Mouse (Mus musculus): ENCODE measurements around the gene Gngt2.
A peak's percentile ranks its signal among the peaks of the same experiment; 100 is the strongest.
"Not testable (repeated sequence)": the region's sequence is repeated elsewhere in the genome, so short reads cannot be mapped to it uniquely, and the experiment has no call there.

Gene Gngt2

GRCm38 (mm10) chr11:95840694-95841497 lies 3.9 kb downstream of the Gngt2 start:
- no peak for DNase-seq

DNA sequence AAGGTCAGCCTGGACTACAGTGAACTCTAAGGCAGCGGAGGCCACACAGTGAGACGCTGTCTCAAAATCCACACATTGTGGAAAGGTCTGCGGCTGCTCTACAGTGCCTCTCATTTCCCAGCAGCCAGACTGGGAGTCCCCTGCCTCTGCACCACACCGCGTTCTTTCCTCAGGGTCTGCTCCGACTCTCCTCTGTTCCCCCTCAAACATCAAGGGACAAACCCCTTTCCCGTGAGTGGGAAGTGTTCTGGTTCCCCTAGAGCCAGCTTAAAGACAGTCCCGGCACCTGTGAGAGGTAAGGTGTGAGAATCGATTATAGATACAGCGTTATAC lies 4.4 kb downstream of the Gngt2 start:
- DNase-seq, result peak; percentile 53

GRCm38 (mm10) chr11:95842074-95842681 lies 5.2 kb downstream of the Gngt2 start, which contains the start of gene Abi3:
Abi3 (minus strand) TSS chr11:95842476.
- peak; percentile 86 for DNase-seq

- peak; percentile 41 for DNase-seq
These were observed 5.9 kb downstream of the Gngt2 start for GRCm38 (mm10) chr11:95842953-95843352.

- no peak for DNase-seq
These were observed 6.5 kb downstream of the Gngt2 start for GRCm38 (mm10) chr11:95843421-95843950.

- DNase-seq, result no peak
These were observed 7.9 kb downstream of the Gngt2 start for GRCm38 (mm10) chr11:95844935-95845334.

GRCm38 (mm10) chr11:95850898-95851297 lies 13.9 kb downstream of the Gngt2 start:
- DNase-seq, result no peak

DNA sequence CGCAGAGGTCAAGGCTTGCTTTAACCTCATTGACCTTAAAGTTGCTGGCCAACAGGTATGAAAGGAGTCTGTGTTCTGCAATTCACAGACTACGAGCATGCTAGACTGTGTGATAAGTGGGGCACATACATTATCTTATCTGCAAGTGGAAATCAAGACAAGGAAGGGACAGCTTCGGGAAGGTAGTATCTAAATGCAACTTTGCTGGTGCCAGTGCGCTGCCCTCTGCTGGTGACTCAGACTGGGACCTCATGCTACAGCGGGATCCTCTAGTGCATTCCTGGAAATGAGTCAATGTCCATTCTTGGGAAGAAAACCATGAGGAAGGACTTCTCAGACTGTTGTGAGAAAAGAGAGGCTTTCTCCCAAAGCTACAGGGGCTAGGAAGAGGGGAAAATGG lies 16.7 kb downstream of the Gngt2 start:
- DNase-seq, result peak; percentile 88

DNA sequence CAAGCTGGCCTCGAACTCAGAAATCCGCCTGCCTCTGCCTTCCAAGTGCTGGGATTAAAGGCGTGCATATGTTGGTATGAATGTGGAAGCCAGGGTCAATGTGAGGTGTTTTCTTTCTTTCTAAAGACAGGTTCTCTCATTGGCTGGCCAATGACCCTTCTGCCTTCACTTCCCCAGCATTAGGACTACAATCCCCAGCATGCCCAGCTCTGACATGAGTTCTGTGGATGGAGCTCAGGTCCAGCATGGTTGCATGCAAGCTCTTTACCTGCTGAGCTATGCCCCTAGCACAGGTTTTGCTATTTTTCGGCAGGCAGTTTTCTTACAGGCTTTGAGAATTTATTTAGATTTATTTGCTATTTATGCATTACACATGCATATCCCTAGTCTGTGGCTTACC lies 20.3 kb downstream of the Gngt2 start:
- DNase-seq, result no peak

- no peak for DNase-seq
These were observed 20.9 kb downstream of the Gngt2 start for GRCm38 (mm10) chr11:95857716-95858527.

- peak; percentile 96 for DNase-seq
These were observed 21.8 kb downstream of the Gngt2 start for GRCm38 (mm10) chr11:95858528-95859467.

GRCm38 (mm10) chr11:95859468-95859855 lies 22.4 kb downstream of the Gngt2 start:
- peak; percentile 80 for DNase-seq

DNA sequence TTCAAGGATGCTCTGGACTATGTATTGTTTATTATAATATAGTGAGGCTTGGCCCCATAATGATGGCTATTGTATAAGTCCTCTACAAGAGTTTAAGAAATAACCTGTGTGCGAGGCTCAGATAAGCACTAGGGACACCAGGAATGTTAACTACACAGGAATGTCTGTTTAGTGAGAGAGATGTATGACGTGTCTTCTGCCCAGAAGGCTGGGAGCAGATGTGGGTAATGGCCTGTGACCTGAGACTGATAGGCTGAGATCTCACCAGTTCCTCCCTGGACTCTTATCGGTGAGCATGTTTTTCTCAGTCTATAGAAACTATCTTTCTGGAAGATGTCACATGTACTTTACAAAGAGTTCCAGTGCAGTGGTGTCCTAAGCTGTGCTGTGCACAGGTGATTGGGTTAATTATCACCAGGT lies 23.1 kb downstream of the Gngt2 start:
- DNase-seq, result no peak

GRCm38 (mm10) chr11:95861397-95861796 lies 24.4 kb downstream of the Gngt2 start:
- DNase-seq, result no peak

DNA sequence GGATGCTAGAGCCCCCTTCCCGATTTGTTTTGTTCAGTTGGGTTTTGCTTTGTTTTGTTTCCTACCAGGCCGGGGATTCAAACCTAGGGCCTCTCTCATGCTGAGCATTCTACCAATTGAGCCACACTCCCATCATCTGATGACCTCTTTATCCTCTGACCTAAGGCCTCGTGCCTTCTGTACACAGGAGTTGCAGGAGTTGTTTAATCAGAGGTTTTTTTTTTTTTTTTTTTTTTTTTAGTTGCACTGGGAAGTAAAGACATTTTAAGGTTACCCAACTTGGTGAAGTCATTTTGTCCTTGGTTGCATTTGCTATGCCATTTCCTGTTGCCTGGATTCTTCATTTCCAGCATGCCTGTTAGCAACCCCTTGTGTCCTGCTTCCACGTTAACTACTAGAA lies 32.4 kb downstream of the Gngt2 start:
- DNase-seq, result no peak

DNA sequence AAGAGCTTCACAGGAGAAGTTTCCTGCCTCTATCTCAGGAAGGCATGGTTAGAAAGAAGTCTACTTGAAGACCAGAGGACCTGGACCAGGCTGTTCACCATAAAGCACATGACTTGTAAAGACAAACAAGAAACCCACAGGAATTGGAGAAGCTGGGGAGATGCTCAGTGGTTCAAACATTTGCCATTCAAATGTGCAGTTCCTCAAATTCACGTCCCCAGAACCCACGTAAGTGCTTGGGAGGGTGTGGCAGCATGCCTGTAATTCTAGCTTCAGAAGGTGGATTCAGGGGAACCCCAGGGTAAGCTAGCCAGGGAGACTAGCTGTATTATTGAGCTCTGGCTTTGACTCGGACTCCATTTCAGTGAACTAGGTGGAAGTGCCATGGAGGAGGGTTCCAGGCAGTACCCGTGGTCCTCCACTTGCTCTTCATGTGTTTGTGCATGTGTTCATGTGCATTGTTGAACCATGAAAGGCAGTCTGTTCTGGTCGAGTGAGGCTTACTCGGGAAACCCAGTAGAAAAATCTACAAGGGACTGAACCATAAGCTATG lies 33.0 kb downstream of the Gngt2 start:
- no peak for DNase-seq

DNA sequence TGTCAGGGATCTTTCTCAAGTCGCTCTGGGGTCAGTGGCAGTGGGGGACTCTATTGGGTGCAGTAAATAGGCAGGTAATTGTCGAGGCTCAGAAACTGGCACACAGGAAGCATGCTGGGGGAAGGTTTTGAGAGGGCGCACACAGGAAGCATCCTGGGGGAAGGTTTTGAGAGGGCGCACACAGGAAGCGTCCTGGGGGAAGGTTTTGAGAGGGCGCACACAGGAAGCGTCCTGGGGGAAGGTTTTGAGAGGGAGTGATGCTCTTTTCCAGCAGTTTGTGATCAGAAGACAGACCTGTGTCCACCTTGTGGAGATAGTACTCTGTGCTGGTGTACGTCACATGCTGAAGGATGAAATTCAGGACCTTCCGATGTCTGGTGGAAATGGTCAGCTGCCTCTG lies 38.8 kb downstream of the Gngt2 start:
- DNase-seq, result peak; percentile 50

DNA sequence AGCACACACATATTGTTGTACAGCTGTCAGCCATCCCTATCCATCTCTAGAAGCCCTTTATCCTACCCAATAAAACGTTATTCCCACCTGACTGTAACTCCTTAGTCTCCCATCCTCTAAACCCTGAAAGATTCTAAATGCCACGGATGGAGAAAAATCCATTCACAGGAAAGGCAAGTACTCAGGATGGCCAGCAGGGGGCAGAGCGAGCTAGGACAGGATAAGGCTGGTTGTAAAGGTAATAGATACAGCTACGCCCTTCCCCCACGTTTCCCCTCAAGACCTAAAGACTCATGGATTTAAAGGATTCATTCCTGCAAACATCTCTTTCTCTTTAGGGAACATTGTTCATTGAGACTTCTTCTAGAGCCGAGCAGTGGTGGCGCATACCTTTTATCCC lies 39.3 kb downstream of the Gngt2 start:
- DNase-seq, result peak; percentile 83

DNA sequence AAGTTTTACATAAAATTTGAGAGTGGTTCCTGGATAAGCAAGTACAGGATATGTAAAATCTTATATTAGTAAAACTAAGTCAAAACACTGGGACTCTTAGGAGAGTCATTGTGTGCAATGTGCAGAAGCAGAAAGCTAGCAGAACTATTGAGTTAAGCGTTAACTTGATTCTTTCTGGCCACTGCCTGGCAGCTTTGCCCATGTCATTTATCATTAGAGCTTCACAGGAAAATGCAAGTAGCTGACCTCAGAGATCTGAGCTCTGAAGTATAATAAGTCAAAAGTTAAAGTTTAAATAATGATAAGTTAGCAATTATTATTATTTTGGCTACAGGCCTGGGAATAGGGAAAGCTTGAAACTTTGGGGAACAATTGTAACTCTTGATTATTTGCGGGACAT lies 42.8 kb downstream of the Gngt2 start:
- DNase-seq, result not testable (repeated sequence)

GRCm38 (mm10) chr11:95890462-95891051 lies 53.5 kb downstream of the Gngt2 start:
- DNase-seq, result no peak

Measured in thymus, postnatal 4 days (tissue).